Mouse (Mus musculus): Measurements from ENCODE around the gene L1td1.
"Not testable (repeated sequence)": the region's sequence is repeated elsewhere in the genome, so short reads cannot be mapped to it uniquely, and the experiment has no call there.

L1td1 gene

DNA sequence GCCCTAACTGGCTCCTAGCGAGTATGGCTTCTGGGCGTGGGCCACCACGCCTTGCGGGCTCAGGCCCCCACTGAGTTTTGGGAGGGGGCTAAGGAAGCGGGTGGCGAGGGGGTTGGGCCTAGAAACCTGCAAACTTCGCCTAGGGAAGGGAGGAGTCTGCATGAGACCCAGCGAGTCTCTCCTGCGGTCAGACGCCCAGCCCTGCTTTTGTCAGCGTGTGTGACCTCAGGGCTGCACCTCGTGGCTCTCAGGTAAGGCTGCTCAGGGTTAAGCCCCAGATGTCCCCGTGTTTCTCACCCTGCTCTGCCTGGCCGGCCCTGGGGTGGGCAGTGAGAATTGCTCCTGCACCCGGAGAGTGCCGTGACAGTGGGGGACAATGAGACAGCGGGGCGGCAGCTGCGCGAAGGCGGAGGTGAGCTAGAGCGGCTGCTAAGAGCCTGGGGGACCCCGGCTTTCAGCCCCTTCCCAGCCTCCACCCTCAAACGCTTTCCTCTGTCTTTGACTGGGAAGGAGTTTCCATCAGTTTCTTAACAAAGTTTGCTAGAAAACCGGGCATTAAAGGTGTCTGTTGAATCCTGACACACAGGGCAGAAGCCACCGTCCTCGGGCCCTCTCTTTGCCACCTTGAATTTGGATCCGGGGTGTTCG is at the start of gene L1td1:
L1td1 (plus strand) TSS at position 145 of the 648 bp plus-strand sequence.
- no peak for DNase-seq (ENCODE audit: low spot score in 2 of 2)

DNA sequence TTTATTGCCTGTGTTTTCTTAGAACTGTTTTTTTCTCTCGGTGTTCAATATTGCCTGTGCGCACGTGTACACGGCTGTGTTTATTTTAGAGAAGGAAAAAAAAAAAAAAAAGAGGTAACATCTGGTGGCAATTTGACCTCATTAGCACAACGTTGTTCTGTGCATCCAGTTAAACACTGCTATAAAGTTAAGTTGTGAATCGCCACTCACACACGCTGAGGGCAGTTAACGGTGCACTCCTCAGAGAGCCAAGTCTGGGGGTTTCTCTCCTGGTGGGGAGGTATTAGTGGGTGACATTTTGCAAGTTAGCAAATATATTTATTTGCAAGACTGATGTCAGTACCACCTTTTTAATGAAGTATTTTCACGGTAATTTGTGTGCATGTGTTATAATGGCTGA is 49.0 kb upstream of the L1td1 start:
- DNase-seq (ENCODE audit: low spot score in 2 of 2): no peak

DNA sequence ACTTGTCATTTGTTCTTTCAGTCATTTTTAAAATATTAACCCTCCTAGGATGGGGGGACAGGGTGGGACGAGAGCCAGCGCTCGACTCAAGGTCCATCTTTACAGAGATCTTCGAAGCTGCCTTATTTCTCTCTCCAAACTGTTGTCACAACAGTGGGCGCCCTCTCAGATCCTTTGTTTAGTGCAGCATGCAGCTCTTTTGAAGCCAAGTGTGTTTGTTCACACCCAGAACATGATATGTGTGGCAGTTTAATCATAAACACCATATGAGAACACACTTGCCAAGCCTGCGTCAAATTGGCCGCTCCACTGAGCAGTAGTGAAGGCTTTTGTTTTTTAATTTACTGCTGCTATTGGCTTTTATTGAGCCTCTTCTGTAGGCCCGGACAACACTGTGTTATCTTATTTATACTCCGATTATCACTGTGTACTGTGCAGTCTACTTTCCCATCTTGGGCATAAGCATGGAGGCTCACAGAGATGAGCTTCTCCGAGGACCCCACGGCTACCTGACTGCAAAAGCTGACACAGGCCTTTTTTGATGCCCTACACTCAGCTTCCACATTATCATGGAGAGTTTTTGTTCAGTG is 39.8 kb upstream of the L1td1 start:
- DNase-seq (ENCODE audit: low spot score in 2 of 2): no peak

DNA sequence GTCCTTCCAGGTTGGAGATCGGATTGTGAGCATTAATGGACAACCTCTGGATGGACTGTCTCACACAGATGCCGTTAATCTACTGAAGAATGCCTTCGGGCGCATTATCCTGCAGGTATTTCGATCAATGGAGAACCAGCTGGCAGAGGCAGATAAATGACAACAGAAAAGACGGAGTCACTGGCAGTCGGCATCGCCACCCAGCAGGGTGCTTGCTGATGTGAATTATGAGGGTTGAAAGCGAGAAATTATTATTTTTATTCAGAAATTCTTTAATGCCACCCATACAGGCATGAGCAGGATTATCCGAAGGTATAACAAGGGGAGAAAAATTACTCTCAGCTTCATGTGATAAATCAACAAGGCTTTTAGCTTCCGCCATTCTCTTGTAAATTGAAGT is 38.4 kb upstream of the L1td1 start:
- no peak for DNase-seq (ENCODE audit: low spot score in 2 of 2)

- no peak for DNase-seq (ENCODE audit: low spot score in 2 of 2)
Observed at GRCm38 (mm10) chr4:98688520-98688919, 38.0 kb upstream of the L1td1 start.

DNA sequence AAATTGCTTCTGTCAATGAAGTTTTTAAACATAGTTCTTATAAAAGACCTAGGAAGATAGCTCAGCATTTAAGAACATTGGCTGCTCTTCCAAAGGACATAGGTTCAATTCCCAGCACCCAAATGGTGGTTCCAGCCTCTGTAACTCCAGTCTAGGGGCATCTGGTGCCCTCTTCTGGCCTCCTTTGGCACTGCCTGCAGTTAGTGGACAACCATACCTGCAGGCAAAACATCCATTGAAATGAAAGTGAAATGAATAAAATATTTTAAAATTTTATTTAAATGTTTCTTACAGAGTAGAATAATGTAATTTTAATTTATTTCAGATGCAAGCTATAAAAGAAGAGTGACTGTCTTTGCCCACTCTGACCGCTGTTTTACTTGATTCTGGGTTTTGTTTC is 36.5 kb upstream of the L1td1 start:
- no peak for DNase-seq (ENCODE audit: low spot score in 2 of 2)

DNA sequence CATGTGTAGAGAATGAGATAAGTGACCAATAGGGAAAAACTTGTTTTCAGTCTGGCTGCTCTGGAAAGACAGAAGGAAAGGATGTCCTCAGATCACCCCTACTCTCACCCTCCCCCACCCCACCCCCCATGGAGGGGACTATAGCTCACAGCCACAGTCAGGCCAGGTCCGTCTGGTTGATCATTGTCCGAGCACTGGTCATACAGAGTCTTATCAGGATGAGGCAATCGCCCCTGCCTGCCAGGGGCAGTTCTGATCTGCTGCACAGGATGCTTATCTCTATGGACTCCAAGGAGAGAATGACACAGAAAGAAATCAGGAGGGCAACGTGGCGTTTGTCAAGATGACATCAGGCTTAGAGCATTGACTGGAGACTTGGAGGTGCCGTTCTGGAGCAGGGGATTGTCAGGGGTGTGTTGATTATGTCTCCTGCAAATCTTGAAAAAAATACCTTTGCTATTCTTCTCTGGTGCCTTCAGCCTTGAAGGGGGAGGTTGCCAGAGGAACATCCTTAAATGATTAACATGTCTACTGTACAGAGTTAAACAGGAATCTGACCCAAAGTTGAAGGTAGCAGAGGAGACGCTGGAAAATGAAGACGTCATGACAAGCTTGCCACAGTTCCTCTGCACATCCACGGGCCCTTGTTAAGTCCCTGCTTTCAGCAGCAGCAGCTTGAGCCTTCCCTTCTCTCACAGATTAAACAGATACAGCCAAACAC is 32.9 kb upstream of the L1td1 start:
- DNase-seq (ENCODE audit: low spot score in 2 of 2): no peak

DNA sequence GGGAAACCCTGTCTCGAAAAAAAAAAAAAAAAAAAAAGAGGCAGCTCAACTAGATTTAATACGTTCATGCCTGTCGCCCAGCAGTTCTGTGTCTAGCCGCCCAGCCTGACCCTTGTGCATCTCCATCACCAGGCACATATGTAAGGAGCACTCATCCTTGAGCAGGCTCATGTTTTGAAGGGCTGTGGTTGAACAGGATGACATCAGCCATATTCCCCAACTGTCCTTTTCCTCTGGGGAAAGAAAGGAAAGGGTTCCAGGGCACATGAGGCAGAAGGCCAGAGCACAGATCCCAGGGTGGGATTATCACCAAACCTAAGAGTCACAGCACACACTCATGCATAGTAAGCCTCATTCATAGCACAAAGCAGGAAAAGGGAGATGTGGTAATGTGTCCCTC is 28.6 kb upstream of the L1td1 start:
- DNase-seq (ENCODE audit: low spot score in 2 of 2): no peak

DNA sequence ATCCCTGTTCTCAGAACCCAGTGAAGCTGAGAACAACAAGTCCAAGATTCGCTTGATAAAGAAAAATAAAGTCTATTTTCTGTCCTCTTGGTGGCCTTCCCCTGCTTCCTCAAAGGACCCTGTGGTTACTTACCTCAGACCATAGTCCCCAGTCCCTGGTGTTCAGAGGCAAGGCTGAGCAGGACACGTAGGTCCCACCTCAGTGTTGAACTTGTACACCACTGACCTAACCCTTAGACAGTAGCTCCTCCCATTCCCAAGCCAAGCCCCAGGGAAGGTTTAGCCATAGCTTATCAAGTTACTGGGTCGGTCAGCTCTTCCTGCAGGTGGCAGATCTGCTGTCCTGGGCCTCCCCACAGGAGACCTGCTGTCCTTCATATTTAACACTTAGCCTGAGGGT is 27.6 kb upstream of the L1td1 start:
- no peak for DNase-seq (ENCODE audit: low spot score in 2 of 2)

GRCm38 (mm10) chr4:98700156-98700555 is 26.4 kb upstream of the L1td1 start:
- no peak for DNase-seq (ENCODE audit: low spot score in 2 of 2)

DNA sequence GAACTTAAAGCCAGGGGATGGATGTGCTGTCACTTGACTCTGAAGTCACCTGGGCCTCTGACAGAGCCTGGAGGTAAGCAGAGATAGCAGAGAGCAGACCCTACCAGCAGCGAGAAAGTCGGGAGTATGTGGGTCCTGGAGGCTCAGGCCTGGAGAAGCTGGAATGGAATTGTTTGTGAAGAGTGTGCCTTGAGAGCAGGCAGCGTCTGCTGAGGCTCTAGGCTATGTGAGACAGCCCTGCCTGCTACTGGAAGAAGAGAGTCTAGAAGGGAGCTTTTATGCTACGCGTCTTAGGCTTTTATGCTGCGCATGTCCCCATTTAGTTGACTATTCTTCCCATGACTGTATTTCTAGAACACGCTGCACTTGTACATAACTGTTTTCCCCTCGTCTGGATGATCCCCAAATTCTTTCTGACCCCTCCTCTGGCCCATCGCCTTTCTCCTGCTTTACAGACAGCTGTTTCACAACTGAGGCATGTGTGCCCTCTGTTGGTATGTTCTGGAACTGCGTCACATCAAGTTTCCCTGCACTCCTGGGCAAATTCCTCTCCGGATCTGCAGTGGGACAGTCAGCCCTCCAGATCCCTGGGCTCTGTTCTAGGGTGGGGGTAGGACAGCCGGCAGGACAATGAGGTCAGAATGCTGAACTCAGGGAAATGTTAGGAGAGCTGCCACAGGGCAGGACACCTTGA is 24.2 kb upstream of the L1td1 start:
- DNase-seq (ENCODE audit: low spot score in 2 of 2): no peak

DNA sequence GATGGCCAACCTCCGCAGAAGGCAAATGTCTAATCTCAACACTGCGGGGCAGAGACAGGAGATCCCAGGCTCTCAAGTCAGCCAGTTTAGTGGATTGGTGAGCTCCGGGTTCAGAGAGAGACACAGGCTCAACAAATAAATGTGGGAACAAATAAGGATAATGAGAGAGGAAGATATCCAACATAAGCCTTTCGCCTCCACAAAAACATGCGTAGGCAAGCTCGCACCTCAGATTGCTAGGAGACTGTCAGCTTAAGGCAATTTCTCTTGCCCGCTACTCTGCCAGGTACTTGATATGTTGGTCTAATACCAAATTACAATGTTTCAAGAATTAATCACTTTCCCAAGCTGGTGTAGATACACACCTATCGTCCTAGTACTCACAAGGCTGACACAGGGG is 15.6 kb upstream of the L1td1 start:
- DNase-seq (ENCODE audit: low spot score in 2 of 2): no peak

DNA sequence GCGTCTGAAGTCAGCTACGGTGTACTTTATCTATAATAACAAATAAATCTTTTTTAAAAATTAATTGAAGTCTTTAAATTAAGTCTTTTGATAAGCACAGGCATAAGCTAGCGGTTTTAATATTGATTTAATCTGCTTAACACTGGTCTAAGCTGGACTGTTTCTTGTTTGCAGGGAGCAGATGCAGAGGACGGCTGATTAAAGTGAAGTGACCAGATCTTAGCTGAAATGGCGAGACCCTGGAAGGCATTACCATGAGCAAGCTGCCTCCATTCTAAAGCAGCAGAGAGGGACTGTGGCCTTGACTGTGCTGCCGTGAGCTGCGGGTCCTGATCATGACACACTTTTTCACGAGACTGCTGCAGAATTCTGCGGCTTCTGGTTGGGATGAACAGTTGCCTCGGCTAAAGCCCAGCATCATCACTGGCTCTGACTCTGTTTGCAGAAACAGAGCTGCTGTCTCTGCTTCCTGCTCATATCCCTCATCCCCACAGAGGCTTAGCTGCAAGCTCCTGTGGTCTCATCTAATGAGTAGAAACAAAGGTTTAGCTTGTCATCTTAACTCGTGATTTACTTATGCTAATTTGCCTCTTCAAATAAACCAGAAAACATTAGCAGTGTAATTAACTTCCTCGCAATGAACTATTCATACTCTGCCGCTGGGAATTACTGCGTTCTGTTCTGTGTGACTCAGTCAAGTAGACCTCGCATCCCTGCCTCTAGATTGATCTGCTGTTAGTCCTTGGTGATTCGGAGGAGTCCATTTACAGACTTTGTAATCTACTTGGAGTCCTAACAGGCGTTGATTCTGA is 8.6 kb upstream of the L1td1 start:
- no peak for DNase-seq (ENCODE audit: low spot score in 2 of 2)

DNA sequence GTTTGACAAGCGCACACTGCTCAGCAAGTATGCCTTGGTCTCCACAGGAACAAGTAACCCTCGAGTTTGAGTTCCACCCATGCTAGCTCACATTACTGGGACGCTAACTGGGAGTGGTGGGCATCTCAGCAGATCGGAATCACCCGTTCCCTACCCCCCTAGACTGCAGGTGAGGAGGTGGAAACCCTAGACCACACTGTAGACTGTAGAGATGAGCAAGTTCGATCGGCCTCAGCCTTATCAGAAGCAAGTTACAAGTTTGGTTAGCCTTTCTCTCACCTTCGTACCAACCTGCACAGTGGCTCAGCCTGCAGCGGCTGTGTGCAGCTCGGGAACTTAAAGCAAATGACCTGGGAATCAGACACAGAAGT is 8.0 kb upstream of the L1td1 start:
- DNase-seq (ENCODE audit: low spot score in 2 of 2): no peak

DNA sequence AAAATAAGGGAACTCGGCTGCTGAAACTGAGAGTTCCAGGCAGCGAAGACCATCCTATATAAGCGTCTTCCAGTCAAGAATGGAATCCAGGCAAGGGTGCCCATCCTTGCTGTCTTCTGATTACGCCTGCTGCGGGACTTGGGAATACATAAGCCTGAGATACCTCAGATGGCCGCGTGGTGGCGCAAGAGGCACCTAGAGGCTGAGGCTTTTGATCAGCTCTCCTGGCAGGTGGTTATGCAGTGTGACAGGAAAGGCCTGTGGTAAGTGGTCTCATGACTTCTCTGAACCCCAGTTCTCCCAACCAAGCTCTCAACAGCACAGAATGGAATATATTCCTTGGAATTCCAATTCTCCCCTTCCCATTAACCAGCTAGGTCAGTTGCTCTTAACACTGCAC is 4.1 kb upstream of the L1td1 start:
- DNase-seq (ENCODE audit: low spot score in 2 of 2): peak; percentile 18 to 28

GRCm38 (mm10) chr4:98724682-98725081 is 1.9 kb upstream of the L1td1 start:
- not testable (repeated sequence) for DNase-seq (ENCODE audit: low spot score in 2 of 2)

- DNase-seq (ENCODE audit: low spot score in 2 of 2): no peak
Observed at GRCm38 (mm10) chr4:98725439-98725838, 1.1 kb upstream of the L1td1 start.

DNA sequence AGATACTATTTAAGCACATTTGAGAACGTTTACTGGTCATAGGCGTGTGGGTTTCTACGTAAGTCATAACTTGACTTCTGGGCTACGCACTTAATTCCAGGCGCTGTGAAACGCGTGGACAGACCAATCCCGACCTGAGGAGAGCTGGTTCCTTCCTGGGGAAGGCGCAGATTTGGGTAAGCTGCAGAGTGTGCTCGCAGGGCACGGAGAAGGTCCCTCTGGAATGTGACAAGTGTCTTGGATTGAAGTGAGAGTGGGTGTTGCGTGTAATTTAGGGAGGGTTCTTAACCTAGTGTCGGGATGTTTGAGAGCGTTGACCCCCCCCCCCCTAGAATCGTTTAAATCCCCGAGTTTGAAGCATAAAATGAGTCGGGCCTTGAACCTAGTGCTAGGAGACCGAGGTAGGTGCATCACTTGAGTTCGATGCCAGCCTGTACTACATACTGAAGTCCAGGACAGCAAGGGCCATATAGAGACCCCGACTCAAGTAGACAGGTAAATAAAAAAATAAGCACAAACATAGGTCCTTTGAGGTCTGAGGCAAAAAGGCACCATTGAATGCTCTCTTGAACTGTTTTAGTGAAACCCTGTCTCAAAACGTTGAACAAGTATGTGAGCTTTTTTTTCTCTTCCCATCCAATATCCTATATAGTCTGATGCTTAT is 893 bp downstream of the L1td1 start:
- no peak for DNase-seq (ENCODE audit: low spot score in 2 of 2)

- DNase-seq (ENCODE audit: low spot score in 2 of 2): no peak
Observed at GRCm38 (mm10) chr4:98727959-98728347, 1.4 kb downstream of the L1td1 start.

GRCm38 (mm10) chr4:98728716-98729115 is 2.2 kb downstream of the L1td1 start:
- DNase-seq (ENCODE audit: low spot score in 2 of 2): no peak

DNA sequence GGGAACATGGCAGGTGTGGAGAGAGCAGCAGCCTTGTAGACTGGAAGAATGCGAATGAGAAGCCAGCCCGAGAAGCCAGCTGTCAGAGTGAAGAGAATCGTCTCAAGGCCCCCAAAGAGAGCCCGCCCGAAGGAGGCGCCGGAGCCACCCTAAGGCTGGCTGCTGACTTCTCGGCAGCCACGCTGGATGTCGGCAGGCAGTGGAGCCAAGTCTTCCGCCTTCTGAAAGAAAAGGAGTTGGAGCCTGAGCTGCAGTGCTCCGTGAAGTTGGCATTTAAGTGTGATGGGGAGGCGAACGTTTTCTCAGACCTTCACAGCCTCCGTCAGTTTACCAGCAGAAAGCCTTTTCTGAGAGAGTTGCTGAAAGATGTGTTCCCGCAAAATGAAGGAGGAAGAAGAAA is 7.1 kb downstream of the L1td1 start:
- no peak for DNase-seq (ENCODE audit: low spot score in 2 of 2)

Measured in natural killer cell, adult 2 months (primary cell).